Mouse (Mus musculus) MN1 (cell line): ENCODE data around the gene Arl15.

ENCODE experiments used
- DNase-seq: peaks from one replicate; pipeline ENCODE4 v3.0.0-alpha.2; 2016; ENCODE audit warnings: low spot score

Arl15 gene

GRCm38 (mm10) chr13:113990701-113991100 is 196.4 kb downstream of the Arl15 start:
- no peak for DNase-seq

GRCm38 (mm10) chr13:113993066-113993465 is 198.8 kb downstream of the Arl15 start:
- DNase-seq = no peak

DNA sequence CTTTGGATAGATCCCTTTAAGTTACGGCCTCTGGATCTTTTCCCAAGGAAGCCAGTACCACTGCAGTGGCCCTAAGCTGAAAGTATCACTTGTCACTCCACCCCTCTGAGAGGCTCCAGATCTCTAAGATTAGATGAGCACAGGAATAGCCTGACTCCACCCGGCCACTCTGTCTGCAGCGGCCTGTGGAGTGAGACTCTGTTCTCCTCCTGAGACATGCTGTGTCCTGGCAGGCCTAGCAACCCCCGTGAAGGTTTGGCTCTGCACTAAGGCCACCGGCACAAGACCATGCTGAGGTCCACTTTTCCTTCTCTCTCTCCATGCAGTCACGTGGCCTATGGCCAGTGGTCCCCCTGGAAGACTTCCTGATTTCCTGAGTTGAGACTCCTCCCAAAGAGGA is 200.3 kb downstream of the Arl15 start:
- DNase-seq = no peak

DNA sequence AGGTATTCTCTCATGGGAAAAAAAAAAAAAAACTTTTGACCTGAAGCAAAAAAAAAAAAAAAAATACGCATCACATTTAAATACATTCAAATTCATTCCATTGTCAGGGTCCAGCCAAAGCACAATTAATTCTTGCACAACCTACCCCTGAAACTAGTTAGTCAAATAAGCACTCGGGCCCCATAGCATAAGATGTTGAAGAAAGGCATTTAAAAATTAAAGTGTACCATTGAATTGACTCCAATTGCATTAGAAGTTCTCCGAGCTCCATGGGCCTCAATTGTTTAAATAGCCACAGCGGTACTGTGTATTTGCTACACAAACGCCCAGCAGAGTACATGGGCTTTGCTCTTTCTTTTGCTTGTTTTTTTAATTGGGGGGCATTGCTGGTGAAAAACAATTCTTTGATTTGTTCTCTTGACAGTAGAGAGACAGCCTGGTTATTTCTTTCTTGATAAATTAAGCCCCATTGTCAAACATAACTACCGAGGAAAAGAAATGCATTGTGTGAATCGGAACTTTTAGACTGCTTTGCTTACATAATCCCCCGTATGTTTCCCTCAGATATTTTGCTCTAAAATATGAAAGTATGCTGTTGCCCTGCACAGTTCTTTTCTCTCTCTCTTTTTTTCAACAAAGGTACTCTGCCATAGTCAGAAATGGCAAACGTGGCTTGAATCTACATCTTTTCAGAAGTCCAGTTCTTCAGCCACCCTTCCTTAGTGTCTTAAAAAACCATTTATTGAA is 201.4 kb downstream of the Arl15 start:
- DNase-seq = no peak

DNA sequence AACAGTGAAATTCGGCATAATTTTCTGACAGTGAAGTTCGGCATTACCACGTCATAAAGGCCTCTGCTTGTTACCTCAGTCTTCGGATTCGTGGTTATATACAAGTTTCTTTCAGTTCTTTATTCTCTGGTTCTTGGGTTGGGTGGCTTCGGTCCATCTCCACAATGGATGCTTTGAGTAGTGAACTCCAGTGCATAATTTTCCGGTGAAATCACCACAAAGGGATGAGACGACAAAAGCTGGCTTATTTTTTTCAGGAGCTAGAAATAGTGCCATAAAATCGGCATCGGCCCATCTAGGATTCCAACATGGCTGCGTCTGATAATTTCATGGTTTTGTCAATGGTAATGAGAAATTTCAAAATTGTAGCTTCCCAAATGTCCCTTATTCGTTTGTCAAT is 204.5 kb downstream of the Arl15 start:
- DNase-seq = no peak

DNA sequence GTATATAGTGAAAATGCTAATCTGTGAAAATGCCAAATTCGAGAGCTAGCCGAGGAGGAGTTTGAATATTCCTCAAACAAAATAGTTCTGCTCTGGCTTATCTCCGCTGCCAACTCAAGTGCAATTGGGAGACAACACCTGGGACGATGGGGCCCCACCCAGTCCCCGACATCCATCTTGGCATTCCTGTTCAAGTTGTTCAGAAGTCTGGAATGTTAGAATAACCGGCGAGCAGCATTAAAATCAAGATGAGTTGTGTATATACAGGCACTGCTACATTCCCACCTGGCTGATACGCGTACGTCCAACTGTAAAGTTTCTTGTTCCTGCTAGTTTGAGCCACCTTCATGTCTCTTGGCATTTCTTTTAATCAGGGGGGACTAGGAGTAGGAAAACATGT is 209.2 kb downstream of the Arl15 start:
- DNase-seq = no peak

- no peak for DNase-seq
Measured at GRCm38 (mm10) chr13:114004191-114004590, 209.9 kb downstream of the Arl15 start.

DNA sequence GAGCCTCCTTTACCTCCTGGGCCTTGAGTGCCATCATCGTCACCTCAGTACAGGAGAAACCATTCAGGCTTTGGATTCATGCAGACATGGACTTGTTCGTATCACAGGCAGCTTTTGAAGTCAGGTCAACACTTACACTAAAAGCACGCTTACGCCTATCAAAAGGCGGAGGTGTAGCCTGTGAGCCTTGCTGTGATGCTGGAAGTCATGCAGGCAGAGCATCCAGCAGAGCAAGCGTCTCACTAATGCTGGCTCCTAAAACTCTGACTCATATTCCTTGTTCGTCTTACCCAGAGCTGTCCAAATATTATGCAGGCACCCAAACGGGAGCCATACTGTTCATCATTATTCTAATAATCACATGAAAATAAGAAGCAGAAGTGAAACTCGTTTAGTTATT is 215.5 kb downstream of the Arl15 start:
- no peak for DNase-seq

GRCm38 (mm10) chr13:114010521-114010920 is 216.2 kb downstream of the Arl15 start:
- no peak for DNase-seq

GRCm38 (mm10) chr13:114011019-114011418 is 216.7 kb downstream of the Arl15 start:
- no peak for DNase-seq

GRCm38 (mm10) chr13:114017928-114018327 is 223.6 kb downstream of the Arl15 start:
- DNase-seq = no peak

DNA sequence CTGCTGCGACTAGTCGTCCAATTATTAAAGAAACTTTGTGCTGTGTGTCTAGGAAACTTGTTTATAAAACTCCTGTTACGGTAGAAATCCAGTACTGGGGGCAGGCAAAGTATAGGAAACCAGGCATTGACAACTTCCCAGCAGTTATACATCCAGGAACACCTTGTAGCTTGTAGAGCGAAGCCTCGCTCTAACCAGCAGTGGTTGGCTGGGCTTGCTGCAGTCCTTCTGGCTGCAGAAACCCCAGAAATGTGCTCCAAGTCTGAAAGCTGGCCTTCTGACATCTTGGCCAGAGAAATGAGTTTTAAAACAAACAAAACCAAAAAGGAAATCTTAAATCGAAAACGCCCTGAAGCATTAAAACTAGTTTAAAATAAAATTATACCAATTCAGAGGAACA is 229.2 kb downstream of the Arl15 start:
- no peak for DNase-seq

- DNase-seq = no peak
Measured at GRCm38 (mm10) chr13:114026306-114026705, 232.0 kb downstream of the Arl15 start.

- no peak for DNase-seq
Measured at GRCm38 (mm10) chr13:114026751-114027150, 232.4 kb downstream of the Arl15 start.

GRCm38 (mm10) chr13:114048071-114048470 is 253.8 kb downstream of the Arl15 start:
- DNase-seq = no peak

DNA sequence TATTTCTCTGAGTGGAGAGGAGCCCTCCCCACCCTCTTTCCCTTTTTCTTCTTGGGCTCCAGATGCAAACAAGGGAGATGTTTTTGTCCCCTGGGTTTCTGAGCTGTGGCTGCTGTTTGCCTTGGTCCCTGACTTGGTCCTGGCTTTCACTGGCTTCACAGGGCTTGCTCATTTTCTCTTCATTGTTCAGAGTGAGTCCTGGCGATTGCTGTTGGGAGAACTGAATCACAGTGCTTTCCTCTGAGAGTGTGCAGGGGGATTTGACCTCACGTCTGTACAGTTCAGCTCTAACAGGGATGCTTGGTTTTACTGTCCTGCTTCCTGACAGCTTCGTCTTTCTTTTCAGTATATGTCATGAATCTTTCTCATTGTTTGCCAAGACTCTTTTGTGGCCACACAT is 254.4 kb downstream of the Arl15 start:
- DNase-seq = no peak

DNA sequence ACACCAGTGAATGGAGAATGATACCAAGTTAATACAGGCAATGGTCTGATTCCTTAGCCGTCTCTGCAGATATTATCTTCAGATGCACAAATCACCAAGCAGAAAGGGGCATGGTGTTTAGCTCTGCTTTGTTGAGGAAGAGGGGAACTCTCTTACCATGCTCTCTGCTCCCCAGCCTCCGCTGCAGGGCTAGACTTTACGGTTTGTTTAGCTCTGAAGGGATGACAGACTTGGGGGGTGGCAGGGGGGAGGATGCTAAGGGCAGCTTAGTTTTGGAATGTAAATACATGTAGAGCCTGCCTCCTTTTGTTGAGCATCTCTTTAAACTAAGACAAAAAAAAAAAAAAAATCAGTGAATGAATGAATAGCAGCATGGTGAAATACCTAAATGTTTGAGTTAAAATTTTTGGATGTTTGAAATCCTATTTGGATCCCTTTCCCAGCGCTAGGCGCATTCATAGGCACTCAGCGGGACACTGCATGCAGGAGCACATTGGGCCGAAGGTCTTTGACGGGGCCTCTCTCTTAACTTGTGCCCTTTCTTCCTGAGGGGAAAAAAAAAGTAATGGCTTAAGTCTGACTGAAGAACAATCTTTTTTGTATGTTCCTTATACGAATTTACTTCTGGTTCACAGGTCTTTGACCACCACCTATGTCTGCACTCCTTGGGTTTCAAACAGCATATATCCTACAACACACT is 257.0 kb downstream of the Arl15 start:
- no peak for DNase-seq

GRCm38 (mm10) chr13:114052426-114053205 is 258.3 kb downstream of the Arl15 start:
- DNase-seq = no peak

GRCm38 (mm10) chr13:114053261-114053660 is 259.0 kb downstream of the Arl15 start:
- no peak for DNase-seq

- no peak for DNase-seq
Measured at GRCm38 (mm10) chr13:114055686-114056085, 261.4 kb downstream of the Arl15 start.

DNA sequence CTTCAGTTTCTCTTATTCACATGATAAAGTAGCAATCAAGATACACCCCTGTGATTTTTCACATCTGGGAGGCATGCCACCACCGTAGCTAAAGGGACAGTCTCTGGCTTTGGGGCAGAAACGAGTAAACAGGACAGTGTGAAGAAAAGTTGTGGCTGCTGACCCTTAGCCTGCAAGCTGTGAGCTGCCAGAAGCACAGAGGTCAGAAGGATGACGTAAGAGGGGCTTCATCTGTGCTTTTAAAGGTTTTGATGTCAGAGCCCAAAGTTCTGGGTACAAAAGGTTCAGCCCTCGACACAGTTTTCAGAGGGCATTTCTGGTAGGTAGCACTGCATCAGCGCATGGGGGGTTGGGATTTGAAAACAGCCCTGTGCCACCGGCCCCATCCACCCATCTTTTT is 266.0 kb downstream of the Arl15 start:
- DNase-seq = no peak

DNA sequence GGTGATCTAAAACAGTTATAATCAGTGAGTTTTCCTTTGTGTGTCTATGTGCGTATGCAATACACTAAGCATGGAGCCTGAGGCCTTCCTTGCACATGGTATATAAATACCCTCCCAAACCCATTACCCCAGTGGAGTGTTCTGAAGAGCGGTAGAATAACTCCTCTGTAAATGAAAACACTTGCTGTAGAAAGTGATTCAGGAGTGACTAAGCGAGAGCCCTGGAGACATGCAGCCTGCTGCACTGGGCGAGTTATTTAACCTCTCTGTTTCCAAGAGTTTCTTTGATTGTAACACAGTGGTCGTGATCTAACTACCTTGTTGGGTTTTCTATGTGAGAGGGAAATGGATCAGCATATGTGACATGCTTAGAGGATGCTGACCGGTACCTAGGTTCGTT is 266.9 kb downstream of the Arl15 start:
- no peak for DNase-seq

DNA sequence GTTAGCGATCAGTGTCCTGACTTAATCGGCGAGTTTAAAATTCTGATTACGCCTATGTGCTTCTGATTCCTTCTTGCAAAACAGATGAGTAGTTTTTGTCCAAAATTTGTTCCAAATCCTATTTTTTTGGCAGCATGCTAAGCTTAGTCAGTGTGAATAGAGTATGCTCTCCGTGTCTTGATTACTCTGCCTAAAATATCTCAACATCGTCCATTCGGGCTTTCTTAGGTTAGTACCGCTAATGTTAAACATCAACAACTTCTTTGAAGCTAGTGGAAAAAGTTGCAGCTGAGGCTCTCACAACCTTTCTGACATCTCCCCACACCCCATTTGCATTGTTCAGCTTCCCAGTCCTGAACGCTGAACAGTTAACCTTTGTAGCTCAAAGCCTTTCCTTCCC is 269.8 kb downstream of the Arl15 start:
- no peak for DNase-seq
